Mouse (Mus musculus) liver, embryonic 12.5 days (tissue): ENCODE data around the gene Ctrl. TPM values are rescaled to one million over a fixed set of nuclear protein-coding genes. Genes with fewer than 3 reads are reported as not detected.
A peak's percentile ranks its signal among the peaks of the same experiment; 100 is the strongest.

Source experiments
- ATAC-seq: fragments of 200-750 bp; cut with Nextera tagmentation; 2 replicates; pipeline ENCODE4 v1.8.0; 2017; ENCODE audit warnings: moderate number of reproducible peaks, mild to moderate bottlenecking, moderate library complexity
- H3K27ac ChIP-seq: fragments of 300-500 bp; sonication (generic); 2 replicates; pipeline ENCODE4 v1.5.1; 2016; ENCODE audit warnings: mild to moderate bottlenecking
- H3K27me3 ChIP-seq: fragments of 300-500 bp; sonication (generic); replicated peaks from 2 replicates; pipeline ENCODE4 v1.6.1; 2016; ENCODE audit warnings: mild to moderate bottlenecking, moderate library complexity
- H3K36me3 ChIP-seq: fragments of 300-500 bp; sonication (generic); 2 replicates; pipeline ENCODE4 v1.6.1; 2016; ENCODE audit warnings: mild to moderate bottlenecking, moderate library complexity
- H3K4me1 ChIP-seq: fragments of 300-500 bp; sonication (generic); 2 replicates; pipeline ENCODE4 v1.6.1; 2016
- H3K4me2 ChIP-seq: fragments of 300-500 bp; sonication (generic); 2 replicates; pipeline ENCODE4 v1.6.1; 2016; ENCODE audit warnings: mild to moderate bottlenecking, moderate library complexity
- H3K4me3 ChIP-seq: fragments of 300-500 bp; sonication (generic); 2 replicates; pipeline ENCODE4 v1.5.1; 2016; ENCODE audit warnings: mild to moderate bottlenecking, moderate library complexity
- H3K9ac ChIP-seq: fragments of 300-500 bp; sonication (generic); 2 replicates; pipeline ENCODE4 v1.6.1; 2016; ENCODE audit warnings: mild to moderate bottlenecking, moderate library complexity
- H3K9me3 ChIP-seq: fragments of 300-500 bp; sonication (generic); replicated peaks from 2 replicates; pipeline ENCODE4 v1.6.1; 2016; ENCODE audit warnings: mild to moderate bottlenecking, moderate library complexity
- WGBS: fragments of 180-500 bp; shearing (Covaris S2); methylation state at CpG from one replicate; pipeline ENCODE4 v1.1.7; 2016; ENCODE audit not compliant: insufficient replicate concordance; 5-methylcytosine and 5-hydroxymethylcytosine counted together
- polyA plus RNA-seq: library from polyadenylated mRNA; unstranded; fragments of >200 nt; fragmentation: Nextera tagmentation; extraction: Ambion mirVana; gene quantifications from 2 replicates; pipeline ENCODE4 v1.2.1, GENCODE M21; 2016

The Ctrl gene
- polyA plus RNA-seq, 1 experiment from 2014 or later = 0.94 TPM

- peaks cover 65% of the 10 kb centered on the region for H3K4me1 ChIP-seq
- no peaks in the 10 kb centered on the region for H3K9me3 ChIP-seq
- peak overlapping the region; percentile 16; the same call in 1 of the 2 replicates for H3K4me3 ChIP-seq
- 0 out of 2 replicates have a peak overlapping the region, but pooled peaks have one; percentile 39 for H3K27ac ChIP-seq
- ATAC-seq = peak; percentile 50
- peaks cover 36% of the 10 kb centered on the region for H3K36me3 ChIP-seq
- 26% methylated on average over 10 of the region's 10 CpGs for WGBS
- peak overlapping the region; percentile 57 for H3K4me2 ChIP-seq
- no peak overlapping the region for H3K9ac ChIP-seq
- H3K27me3 ChIP-seq = 0 out of 2 replicates have a peak, but pooled peaks cover 4% of the 10 kb centered on the region
Measured at GRCm38 (mm10) chr8:105961536-105961935, 27.9 kb upstream of the Ctrl start.

DNA sequence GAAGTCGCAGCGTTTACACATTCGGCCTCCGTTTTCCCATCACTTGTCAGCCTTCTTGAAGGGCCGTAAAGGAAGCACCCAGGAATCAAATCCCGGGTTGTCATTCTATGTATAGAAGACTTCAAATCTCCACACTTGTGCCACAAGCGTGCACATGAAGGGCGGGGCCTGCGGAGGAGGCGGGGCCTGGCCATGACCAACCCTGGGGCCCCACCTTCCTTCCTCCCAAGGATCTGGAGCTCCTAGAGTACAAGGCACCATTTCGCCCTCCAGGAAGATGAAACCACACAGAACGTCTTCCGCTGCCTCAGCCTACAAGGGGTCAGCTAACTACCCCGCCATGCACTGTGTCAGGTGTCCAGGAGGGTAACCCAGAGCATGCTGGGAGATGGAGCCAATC is 27.4 kb upstream of the Ctrl start:
- Histone ChIP-seq H3K36me3 (peaks cover 41% of the 10 kb centered on the region), H3K27ac (no peak overlapping the region), H3K4me2 (peak overlapping the region; percentile 57), H3K4me1 (peaks cover 60% of the 10 kb centered on the region), H3K9me3 (no peaks in the 10 kb centered on the region), H3K27me3 (0 out of 2 replicates have a peak, but pooled peaks cover 4% of the 10 kb centered on the region), H3K9ac (no peak overlapping the region), H3K4me3 (peak overlapping the region; percentile 16; the same call in 1 of the 2 replicates)
- 0 out of 2 replicates have a peak, but pooled peaks have one; percentile 6 for ATAC-seq
- WGBS = 46% methylated on average over 14 of the region's 14 CpGs

DNA sequence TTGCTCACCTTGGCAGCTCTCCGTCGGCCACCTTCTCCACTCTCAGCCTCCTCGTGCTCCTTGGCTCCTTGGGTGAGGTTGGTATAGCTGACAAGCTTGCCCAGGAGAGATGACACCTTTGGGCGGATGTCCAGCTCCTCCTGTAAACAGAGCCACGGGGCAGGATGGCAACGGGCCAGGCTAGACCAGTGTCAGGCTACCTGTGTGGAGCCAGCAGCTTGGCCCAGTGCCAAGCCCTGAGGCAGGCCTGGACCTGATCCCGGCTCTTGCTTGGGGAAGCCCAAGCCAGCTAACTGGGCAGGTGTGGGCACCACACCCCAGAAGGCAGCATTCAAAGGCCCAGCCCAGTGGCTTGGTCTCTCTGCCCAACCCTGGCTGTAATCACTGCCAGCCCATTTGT is 25.7 kb upstream of the Ctrl start:
- Histone ChIP-seq H3K9ac (no peak overlapping the region), H3K36me3 (peaks cover 56% of the 10 kb centered on the region), H3K27ac (no peak overlapping the region), H3K27me3 (0 out of 2 replicates have a peak, but pooled peaks cover 2% of the 10 kb centered on the region), H3K4me2 (no peak overlapping the region), H3K9me3 (no peaks in the 10 kb centered on the region), H3K4me3 (no peak overlapping the region), H3K4me1 (peaks cover 43% of the 10 kb centered on the region)
- no peak for ATAC-seq
- WGBS = 84% methylated on average over 7 of the region's 7 CpGs

- no peak for ATAC-seq
- no peak overlapping the region for H3K27ac ChIP-seq
Measured at GRCm38 (mm10) chr8:105957813-105958212, 24.2 kb upstream of the Ctrl start.

GRCm38 (mm10) chr8:105956556-105956955 is 22.9 kb upstream of the Ctrl start:
- 84% methylated on average over 4 of the region's 4 CpGs for WGBS
- H3K36me3 ChIP-seq = peaks cover 82% of the 10 kb centered on the region
- no peak overlapping the region for H3K9ac ChIP-seq
- no peak overlapping the region for H3K4me2 ChIP-seq
- no peak for ATAC-seq
- no peak overlapping the region for H3K4me3 ChIP-seq
- H3K9me3 ChIP-seq = no peaks in the 10 kb centered on the region
- H3K27ac ChIP-seq = no peak overlapping the region
- H3K4me1 ChIP-seq = peaks cover 15% of the 10 kb centered on the region
- no peaks in the 10 kb centered on the region for H3K27me3 ChIP-seq

More at GRCm38 (mm10) chr8:105957813-105958212, 24.2 kb upstream of the Ctrl start:
- Histone ChIP-seq H3K4me1 (peaks cover 27% of the 10 kb centered on the region), H3K9me3 (no peaks in the 10 kb centered on the region), H3K36me3 (peaks cover 71% of the 10 kb centered on the region), H3K4me2 (no peak overlapping the region), H3K27me3 (no peaks in the 10 kb centered on the region), H3K4me3 (no peak overlapping the region), H3K9ac (no peak overlapping the region)
- 40% methylated on average over 3 of the region's 4 CpGs for WGBS

DNA sequence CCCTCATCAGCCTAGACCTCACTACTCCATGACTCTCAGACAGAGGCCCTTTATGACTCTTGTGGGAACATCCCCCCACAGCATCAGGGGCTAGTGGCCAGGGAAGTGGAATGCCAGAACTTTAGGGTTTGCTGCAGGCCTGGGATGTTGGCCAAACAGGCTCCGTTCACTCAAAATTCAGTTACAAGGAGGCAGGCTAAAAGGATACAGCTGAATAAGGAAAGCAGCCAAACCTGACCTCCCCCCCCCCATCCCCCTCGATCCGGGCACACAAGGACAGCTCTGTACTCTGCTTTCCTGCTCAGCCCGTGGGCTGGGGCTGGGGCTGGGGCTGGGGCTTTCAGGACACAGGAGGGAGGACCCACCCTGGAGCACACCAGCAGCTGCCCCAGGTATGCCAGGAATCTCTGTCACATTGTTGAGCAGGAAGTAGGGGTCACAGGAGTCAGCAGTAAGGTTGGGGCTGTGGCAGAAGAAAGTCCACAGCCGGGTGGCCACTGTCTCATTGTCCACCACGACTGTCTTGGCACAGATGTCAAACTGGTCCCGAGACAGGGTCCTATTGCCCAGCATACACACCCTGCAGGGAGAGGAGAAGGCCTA is 17.5 kb upstream of the Ctrl start:
- Histone ChIP-seq H3K27ac (no peak overlapping the region), H3K9ac (no peak overlapping the region), H3K36me3 (peaks cover 96% of the 10 kb centered on the region), H3K9me3 (no peaks in the 10 kb centered on the region), H3K27me3 (no peaks in the 10 kb centered on the region), H3K4me3 (no peak overlapping the region), H3K4me1 (peaks cover 8% of the 10 kb centered on the region), H3K4me2 (no peak overlapping the region)
- ATAC-seq = no peak
- 64% methylated on average over 7 of the region's 7 CpGs for WGBS

GRCm38 (mm10) chr8:105949350-105949749 is 15.7 kb upstream of the Ctrl start:
- no peak for ATAC-seq
- H3K4me1 ChIP-seq = peaks cover 8% of the 10 kb centered on the region
- H3K27me3 ChIP-seq = no peaks in the 10 kb centered on the region
- no peaks in the 10 kb centered on the region for H3K9me3 ChIP-seq
- 79% methylated on average over 10 of the region's 10 CpGs for WGBS
- no peak overlapping the region for H3K4me2 ChIP-seq
- H3K4me3 ChIP-seq = no peak overlapping the region
- no peak overlapping the region for H3K9ac ChIP-seq
- no peak overlapping the region; the same call in 1 of the 2 replicates for H3K27ac ChIP-seq
- peaks cover 97% of the 10 kb centered on the region for H3K36me3 ChIP-seq

GRCm38 (mm10) chr8:105943321-105943739 is 9.7 kb upstream of the Ctrl start, which contains the start of gene Lcat:
Gene Lcat, minus strand, starts transcription at chr8:105943382.
- H3K9ac ChIP-seq = peak within 1 kb of the TSS; percentile 4; the same call in 1 of the 2 replicates
- 57% methylated on average over 7 of the region's 8 CpGs for WGBS
- H3K27me3 ChIP-seq = no peaks in the 10 kb centered on the region
- H3K4me2 ChIP-seq = peak within 1 kb of the TSS; percentile 33
- peaks cover 29% of the 10 kb centered on the region for H3K4me1 ChIP-seq
- peak within 1 kb of the TSS; percentile 42; the same call in 1 of the 2 replicates for H3K27ac ChIP-seq
- peak within 1 kb of the TSS; percentile 30 for H3K4me3 ChIP-seq
- H3K36me3 ChIP-seq = peaks cover 87% of the 10 kb centered on the region
- ATAC-seq = peak; percentile 64
- no peaks in the 10 kb centered on the region for H3K9me3 ChIP-seq

DNA sequence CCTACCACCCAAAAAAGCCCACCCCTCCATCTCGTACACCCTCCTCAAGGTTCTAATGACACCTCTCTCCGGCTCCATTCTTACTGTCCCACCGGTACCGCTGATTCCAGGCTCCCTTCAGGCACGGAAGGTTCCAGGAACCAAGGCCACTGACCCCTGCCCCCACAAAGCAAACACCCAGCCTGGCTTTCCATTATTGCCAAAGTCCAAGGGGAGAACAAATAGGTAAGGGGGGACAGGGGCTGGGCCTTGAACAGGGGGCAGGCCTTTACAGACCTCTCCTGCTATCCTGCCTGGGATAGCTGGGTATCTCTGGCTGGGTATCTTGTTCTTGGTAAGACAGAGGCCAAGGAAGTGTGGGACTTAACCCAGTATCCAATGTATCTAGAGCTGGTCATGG is 8.9 kb upstream of the Ctrl start:
- H3K4me3 ChIP-seq = peak overlapping the region; percentile 30
- WGBS = 89% methylated on average over 5 of the region's 5 CpGs
- peaks cover 35% of the 10 kb centered on the region for H3K4me1 ChIP-seq
- peak overlapping the region; percentile 42; the same call in 1 of the 2 replicates for H3K27ac ChIP-seq
- peak overlapping the region; percentile 4; the same call in 1 of the 2 replicates for H3K9ac ChIP-seq
- H3K36me3 ChIP-seq = peaks cover 80% of the 10 kb centered on the region
- no peaks in the 10 kb centered on the region for H3K27me3 ChIP-seq
- H3K4me2 ChIP-seq = peak overlapping the region; percentile 26
- peak; percentile 36 for ATAC-seq
- H3K9me3 ChIP-seq = no peaks in the 10 kb centered on the region

DNA sequence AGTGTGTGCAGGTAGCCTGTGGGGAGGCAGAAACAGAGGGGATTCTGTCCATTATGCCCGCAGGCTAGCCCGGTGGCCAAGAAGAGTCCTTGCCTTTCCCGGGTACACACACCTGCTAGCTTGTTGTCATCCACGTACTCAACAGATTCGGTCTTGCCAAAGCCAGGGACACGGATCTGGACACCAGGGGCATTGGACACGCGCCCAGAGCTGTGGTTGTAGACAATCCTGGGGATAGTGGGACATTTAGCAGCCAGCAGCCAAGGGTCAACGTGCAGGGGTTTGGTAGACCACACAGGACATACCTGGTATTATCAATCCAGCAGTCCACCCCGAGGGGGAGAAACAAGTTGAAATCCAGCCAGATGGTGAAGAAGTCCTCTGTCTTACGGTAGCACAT is 8.4 kb upstream of the Ctrl start:
- Histone ChIP-seq H3K27me3 (no peaks in the 10 kb centered on the region), H3K36me3 (peaks cover 74% of the 10 kb centered on the region), H3K4me3 (peak overlapping the region; percentile 30), H3K27ac (peak overlapping the region; percentile 42; the same call in 1 of the 2 replicates), H3K4me2 (peak overlapping the region; percentile 33), H3K4me1 (peaks cover 35% of the 10 kb centered on the region), H3K9me3 (no peaks in the 10 kb centered on the region), H3K9ac (peak overlapping the region; percentile 4; the same call in 1 of the 2 replicates)
- WGBS = 73% methylated on average over 11 of the region's 11 CpGs
- no peak for ATAC-seq

DNA sequence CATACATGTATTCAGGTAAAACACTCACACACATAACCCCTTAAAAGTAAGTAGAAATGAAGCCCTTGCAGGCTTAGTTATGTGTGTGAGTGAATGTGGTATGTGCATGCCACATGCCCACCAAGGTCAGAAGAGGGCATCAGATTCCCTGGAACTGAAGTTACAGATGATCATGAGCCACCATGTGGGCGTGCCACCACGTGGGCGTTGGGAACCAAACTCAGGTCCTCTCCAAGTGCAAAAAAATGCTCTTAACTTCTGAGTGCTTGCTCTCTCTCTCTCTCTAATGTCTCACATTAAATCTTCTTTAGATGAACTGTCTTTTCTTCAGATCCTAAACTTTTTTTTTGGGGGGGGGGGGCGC is 4.6 kb upstream of the Ctrl start, which contains the start of gene Psmb10:
Gene Psmb10 (minus strand): TSS at position 139 of the 364 bp plus-strand sequence.
- ATAC-seq = no peak
- 11% methylated on average over 4 of the region's 4 CpGs for WGBS
- H3K27ac ChIP-seq = peak within 1 kb of the TSS; percentile 84
- H3K9me3 ChIP-seq = no peaks in the 10 kb centered on the region
- H3K4me1 ChIP-seq = peaks cover 48% of the 10 kb centered on the region
- peak within 1 kb of the TSS; percentile 96 for H3K4me2 ChIP-seq
- peak within 1 kb of the TSS; percentile 82 for H3K9ac ChIP-seq
- peaks cover 43% of the 10 kb centered on the region for H3K36me3 ChIP-seq
- H3K27me3 ChIP-seq = no peaks in the 10 kb centered on the region
- H3K4me3 ChIP-seq = peak within 1 kb of the TSS; percentile 84

GRCm38 (mm10) chr8:105937496-105938305 is 4.0 kb upstream of the Ctrl start:
- Histone ChIP-seq H3K27me3 (no peaks in the 10 kb centered on the region), H3K4me3 (peak overlapping the region; percentile 84), H3K27ac (peak overlapping the region; percentile 84), H3K4me1 (peaks cover 42% of the 10 kb centered on the region), H3K36me3 (peaks cover 37% of the 10 kb centered on the region), H3K4me2 (peak overlapping the region; percentile 96), H3K9me3 (no peaks in the 10 kb centered on the region), H3K9ac (peak overlapping the region; percentile 82)
- ATAC-seq = peak; percentile 16; the same call in 1 of the 2 replicates
- under 1% methylated on average over 33 of the region's 33 CpGs for WGBS
